Mouse (Mus musculus): ENCODE data around the gene Cabp7. TPM values are rescaled to one million over a fixed set of nuclear protein-coding genes. Genes with fewer than 3 reads are reported as not detected.

Gene Cabp7
- polyA plus RNA-seq, 1 experiment = 3.5 TPM

DNA sequence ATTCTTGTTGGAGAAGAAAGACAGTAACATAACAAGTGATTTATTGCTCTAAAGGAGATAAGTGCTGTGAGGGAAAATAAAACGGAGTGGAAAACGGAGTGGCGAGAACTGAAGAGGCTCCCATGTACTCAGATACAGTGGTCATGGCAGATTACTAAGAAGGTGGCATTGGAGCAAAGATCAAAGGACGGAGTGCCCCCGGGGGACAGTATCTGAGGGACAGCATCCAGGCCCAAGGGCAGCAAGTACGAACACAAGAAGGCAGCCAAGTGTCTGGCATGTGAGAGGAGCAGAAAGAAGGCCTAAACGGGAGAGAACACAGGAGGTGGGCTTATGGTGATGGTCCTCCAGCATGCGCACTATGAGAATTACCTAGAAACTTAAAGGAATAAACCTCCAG, 24.9 kb downstream of the Cabp7 start:
- Histone ChIP-seq H3K4me3 (ENCODE audit: low read depth, low read length) (no peak overlapping the region), H3K36me3 (ENCODE audit: control insufficient read depth, insufficient read depth, low read length, poor library complexity, severe bottlenecking) (no peaks in the 10 kb centered on the region), H3K9ac (ENCODE audit: low read depth, poor library complexity, severe bottlenecking) (no peak overlapping the region), H3K9me3 (replicated peaks; ENCODE audit: control insufficient read depth, insufficient read depth, low read length, poor library complexity, severe bottlenecking) (no peaks in the 10 kb centered on the region), H3K27ac (ENCODE audit: insufficient read depth, low read length) (no peak overlapping the region), H3K4me1 (ENCODE audit: control insufficient read depth, insufficient read depth, low read length) (no peaks in the 10 kb centered on the region), H3K27me3 (ENCODE audit: control insufficient read depth, insufficient read depth, low read length, poor library complexity, severe bottlenecking) (no peaks in the 10 kb centered on the region)
- TF ChIP-seq CTCF (IDR thresholded peaks at IDR 0.05; ENCODE audit: low read depth, low read length) = no peak
- TF ChIP-seq POLR2A (IDR thresholded peaks at IDR 0.05; ENCODE audit: insufficient read depth, low read length) = no peak
- TF ChIP-seq EP300 (IDR thresholded peaks at IDR 0.05; ENCODE audit: insufficient read depth, low read depth, low read length) = no peak

DNA sequence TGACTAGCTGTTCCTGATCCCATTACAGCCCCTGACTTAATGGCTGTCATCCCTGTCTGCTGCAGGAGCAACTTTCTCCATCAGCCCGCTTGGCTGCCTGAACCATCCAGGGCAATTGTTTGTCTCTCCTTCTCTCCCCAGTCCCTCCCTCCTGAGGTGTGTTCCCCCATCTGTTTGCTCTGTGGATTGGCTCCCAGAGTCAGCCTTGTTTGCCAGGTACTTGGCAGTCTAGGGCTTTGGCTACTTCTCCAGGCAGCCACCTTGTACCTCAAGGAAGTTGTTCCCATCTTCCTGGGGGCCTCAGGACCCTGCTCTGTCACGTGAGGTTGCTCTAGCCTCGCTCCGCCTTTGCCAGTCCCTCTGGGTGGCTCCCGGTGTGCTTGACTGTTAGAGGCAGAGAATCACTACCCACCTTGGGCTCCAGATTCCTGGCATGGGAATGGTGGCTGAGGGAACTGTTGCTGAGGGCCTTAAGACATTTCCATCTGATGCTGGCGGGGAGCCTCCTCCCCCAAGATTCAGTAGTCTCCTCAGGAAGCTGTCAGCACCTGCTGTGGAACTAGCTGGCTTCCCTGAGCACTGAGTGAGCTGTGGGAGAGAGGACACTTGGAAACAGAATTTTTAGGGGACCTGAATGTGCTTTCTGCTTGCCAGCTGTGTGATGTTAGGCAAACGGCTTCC, 25.5 kb downstream of the Cabp7 start:
- no peaks in the 10 kb centered on the region for H3K4me1 ChIP-seq (ENCODE audit: control insufficient read depth, insufficient read depth, low read length)
- no peak overlapping the region for H3K27ac ChIP-seq (ENCODE audit: insufficient read depth, low read length)
- H3K4me3 ChIP-seq (ENCODE audit: low read depth, low read length) = no peak overlapping the region
- no peak for TF ChIP-seq CTCF (IDR thresholded peaks at IDR 0.05; ENCODE audit: low read depth, low read length)
- TF ChIP-seq POLR2A (IDR thresholded peaks at IDR 0.05; ENCODE audit: insufficient read depth, low read length) = no peak
- TF ChIP-seq EP300 (IDR thresholded peaks at IDR 0.05; ENCODE audit: insufficient read depth, low read depth, low read length) = no peak
- no peaks in the 10 kb centered on the region for H3K36me3 ChIP-seq (ENCODE audit: control insufficient read depth, insufficient read depth, low read length, poor library complexity, severe bottlenecking)
- no peak overlapping the region for H3K9ac ChIP-seq (ENCODE audit: low read depth, poor library complexity, severe bottlenecking)
- H3K9me3 ChIP-seq (replicated peaks; ENCODE audit: control insufficient read depth, insufficient read depth, low read length, poor library complexity, severe bottlenecking) = no peaks in the 10 kb centered on the region
- no peaks in the 10 kb centered on the region for H3K27me3 ChIP-seq (ENCODE audit: control insufficient read depth, insufficient read depth, low read length, poor library complexity, severe bottlenecking)

DNA sequence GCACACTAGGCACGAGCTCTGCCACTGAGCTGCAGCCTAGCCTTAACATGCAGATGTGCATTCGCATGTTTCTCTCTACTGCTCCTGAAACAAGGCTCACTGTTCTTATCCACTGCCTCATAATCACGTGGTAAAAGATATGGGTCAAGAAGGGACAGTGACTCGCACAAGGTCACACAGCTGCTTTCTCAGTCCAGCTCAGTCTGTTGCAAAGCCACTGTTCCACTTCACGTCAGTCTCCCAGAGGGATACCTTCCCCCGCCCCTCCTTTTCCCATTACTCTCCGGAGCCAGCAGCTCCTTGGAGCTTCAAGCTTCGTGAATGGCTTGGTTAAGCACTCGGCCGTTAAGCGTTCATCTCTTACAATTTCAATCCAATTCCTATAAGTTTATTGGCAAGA, 26.2 kb downstream of the Cabp7 start:
- no peaks in the 10 kb centered on the region for H3K9me3 ChIP-seq (replicated peaks; ENCODE audit: control insufficient read depth, insufficient read depth, low read length, poor library complexity, severe bottlenecking)
- no peak overlapping the region for H3K27ac ChIP-seq (ENCODE audit: insufficient read depth, low read length)
- H3K27me3 ChIP-seq (ENCODE audit: control insufficient read depth, insufficient read depth, low read length, poor library complexity, severe bottlenecking) = no peaks in the 10 kb centered on the region
- TF ChIP-seq CTCF (IDR thresholded peaks at IDR 0.05; ENCODE audit: low read depth, low read length) = no peak
- TF ChIP-seq POLR2A (IDR thresholded peaks at IDR 0.05; ENCODE audit: insufficient read depth, low read length) = no peak
- TF ChIP-seq EP300 (IDR thresholded peaks at IDR 0.05; ENCODE audit: insufficient read depth, low read depth, low read length) = no peak
- H3K4me3 ChIP-seq (ENCODE audit: low read depth, low read length) = no peak overlapping the region
- no peaks in the 10 kb centered on the region for H3K36me3 ChIP-seq (ENCODE audit: control insufficient read depth, insufficient read depth, low read length, poor library complexity, severe bottlenecking)
- H3K4me1 ChIP-seq (ENCODE audit: control insufficient read depth, insufficient read depth, low read length) = no peaks in the 10 kb centered on the region
- H3K9ac ChIP-seq (ENCODE audit: low read depth, poor library complexity, severe bottlenecking) = no peak overlapping the region

DNA sequence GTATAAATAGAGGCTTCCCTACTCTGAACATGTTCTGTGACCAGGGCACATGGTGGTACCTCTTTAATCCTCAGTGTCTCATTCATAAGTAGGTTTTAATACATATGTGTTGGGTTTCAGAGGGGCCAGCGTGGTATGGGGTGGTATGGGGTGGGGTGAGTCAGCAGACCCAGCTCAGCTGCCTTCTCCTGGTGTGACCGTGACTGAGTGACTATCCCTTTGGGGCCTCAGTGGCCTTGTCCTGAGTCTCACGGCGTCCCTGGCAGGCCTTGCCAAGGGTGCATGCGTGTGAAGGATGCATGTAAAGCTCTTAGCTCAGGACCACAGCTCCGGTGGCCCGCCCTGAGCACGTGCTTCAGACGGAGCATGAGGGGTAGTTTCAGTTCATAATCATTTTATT, 26.6 kb downstream of the Cabp7 start:
- H3K9me3 ChIP-seq (replicated peaks; ENCODE audit: control insufficient read depth, insufficient read depth, low read length, poor library complexity, severe bottlenecking) = no peaks in the 10 kb centered on the region
- H3K4me3 ChIP-seq (ENCODE audit: low read depth, low read length) = no peak overlapping the region
- no peak overlapping the region for H3K27ac ChIP-seq (ENCODE audit: insufficient read depth, low read length)
- no peaks in the 10 kb centered on the region for H3K27me3 ChIP-seq (ENCODE audit: control insufficient read depth, insufficient read depth, low read length, poor library complexity, severe bottlenecking)
- TF ChIP-seq CTCF (IDR thresholded peaks at IDR 0.05; ENCODE audit: low read depth, low read length) (no peak), POLR2A (IDR thresholded peaks at IDR 0.05; ENCODE audit: insufficient read depth, low read length) (no peak), EP300 (IDR thresholded peaks at IDR 0.05; ENCODE audit: insufficient read depth, low read depth, low read length) (no peak)
- no peaks in the 10 kb centered on the region for H3K36me3 ChIP-seq (ENCODE audit: control insufficient read depth, insufficient read depth, low read length, poor library complexity, severe bottlenecking)
- H3K4me1 ChIP-seq (ENCODE audit: control insufficient read depth, insufficient read depth, low read length) = no peaks in the 10 kb centered on the region
- no peak overlapping the region for H3K9ac ChIP-seq (ENCODE audit: low read depth, poor library complexity, severe bottlenecking)

DNA sequence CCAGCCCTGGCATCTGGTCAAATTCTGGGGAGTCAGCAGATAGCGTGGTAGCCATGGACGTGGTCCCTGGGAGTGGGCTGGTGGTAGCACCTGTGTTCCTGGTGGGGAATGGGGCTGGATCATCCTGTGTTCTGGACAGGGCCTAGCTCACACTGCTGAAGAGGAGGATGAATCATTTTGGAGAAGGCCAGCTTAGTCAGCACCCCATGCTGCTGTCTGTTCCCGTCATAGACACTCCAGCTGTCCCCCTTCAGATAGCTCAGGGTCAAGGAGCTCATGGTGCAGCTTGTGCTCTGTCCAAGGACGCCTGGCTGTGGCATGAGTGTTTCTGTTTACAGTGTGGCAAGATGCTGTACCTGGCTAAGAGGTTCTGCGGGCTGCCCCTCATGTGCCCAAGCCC, 28.0 kb downstream of the Cabp7 start:
- Histone ChIP-seq H3K27me3 (ENCODE audit: control insufficient read depth, insufficient read depth, low read length, poor library complexity, severe bottlenecking) (no peaks in the 10 kb centered on the region), H3K4me1 (ENCODE audit: control insufficient read depth, insufficient read depth, low read length) (no peaks in the 10 kb centered on the region), H3K27ac (ENCODE audit: insufficient read depth, low read length) (no peak overlapping the region), H3K9me3 (replicated peaks; ENCODE audit: control insufficient read depth, insufficient read depth, low read length, poor library complexity, severe bottlenecking) (no peaks in the 10 kb centered on the region), H3K9ac (ENCODE audit: low read depth, poor library complexity, severe bottlenecking) (no peak overlapping the region), H3K36me3 (ENCODE audit: control insufficient read depth, insufficient read depth, low read length, poor library complexity, severe bottlenecking) (no peaks in the 10 kb centered on the region), H3K4me3 (ENCODE audit: low read depth, low read length) (no peak overlapping the region)
- TF ChIP-seq CTCF (IDR thresholded peaks at IDR 0.05; ENCODE audit: low read depth, low read length) = no peak

DNA sequence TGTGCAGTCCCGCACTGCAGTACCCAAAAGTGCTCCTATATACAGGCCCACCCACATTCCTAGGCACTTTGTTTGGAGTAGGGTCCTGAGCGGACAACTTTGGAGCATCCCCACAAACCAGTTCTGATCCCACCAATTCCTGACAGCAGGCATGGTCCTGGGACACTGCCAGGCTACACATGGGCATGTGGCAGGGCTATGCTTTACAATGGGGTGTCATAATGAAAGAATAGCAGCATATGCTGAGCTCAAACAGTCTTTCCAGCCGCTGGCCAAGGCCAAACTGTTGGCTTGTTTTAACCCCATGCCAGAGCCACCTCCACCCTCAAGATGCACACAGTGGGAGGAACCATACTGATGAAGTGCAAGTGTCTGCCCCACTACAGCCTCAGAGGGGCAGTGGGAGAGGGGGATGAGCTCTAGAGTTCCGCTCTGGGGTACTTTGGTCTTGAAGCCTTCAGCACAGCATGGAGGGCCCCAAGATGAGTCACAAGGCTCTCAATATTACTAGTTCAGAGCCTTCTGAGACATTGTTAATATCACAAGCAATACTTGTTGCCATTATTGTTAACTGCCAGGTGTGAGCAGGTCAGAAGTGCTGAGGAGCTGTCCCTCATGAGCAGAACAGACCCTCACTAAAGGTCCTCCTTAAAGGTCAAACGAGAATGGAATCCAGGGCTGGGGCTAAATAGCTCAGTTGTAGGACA, 29.9 kb downstream of the Cabp7 start:
- H3K9me3 ChIP-seq (replicated peaks; ENCODE audit: control insufficient read depth, insufficient read depth, low read length, poor library complexity, severe bottlenecking) = no peaks in the 10 kb centered on the region
- no peak overlapping the region for H3K9ac ChIP-seq (ENCODE audit: low read depth, poor library complexity, severe bottlenecking)
- no peaks in the 10 kb centered on the region for H3K36me3 ChIP-seq (ENCODE audit: control insufficient read depth, insufficient read depth, low read length, poor library complexity, severe bottlenecking)
- H3K27ac ChIP-seq (ENCODE audit: insufficient read depth, low read length) = no peak overlapping the region
- no peak overlapping the region for H3K4me3 ChIP-seq (ENCODE audit: low read depth, low read length)
- no peaks in the 10 kb centered on the region for H3K27me3 ChIP-seq (ENCODE audit: control insufficient read depth, insufficient read depth, low read length, poor library complexity, severe bottlenecking)
- no peaks in the 10 kb centered on the region for H3K4me1 ChIP-seq (ENCODE audit: control insufficient read depth, insufficient read depth, low read length)
- TF ChIP-seq EP300 (IDR thresholded peaks at IDR 0.05; ENCODE audit: insufficient read depth, low read depth, low read length) = no peak
- no peak for TF ChIP-seq CTCF (IDR thresholded peaks at IDR 0.05; ENCODE audit: low read depth, low read length)
- TF ChIP-seq POLR2A (IDR thresholded peaks at IDR 0.05; ENCODE audit: insufficient read depth, low read length) = no peak

All from ES-Bruce4 (cell line).